Mouse (Mus musculus): ENCODE results near the gene Usp31.

- TF ChIP-seq CTCF (IDR thresholded peaks at IDR 0.05; ENCODE audit: extremely low read depth, insufficient read depth, insufficient read length, insufficient replicate concordance): no peak
- TF ChIP-seq POLR2A (IDR thresholded peaks at IDR 0.05; ENCODE audit: low read depth, low read length): no peak
Measured at GRCm38 (mm10) chr7:121701983-121702382, 5.1 kb downstream of the Usp31 start.

Measured in spleen, adult 2 months (tissue).